Mouse (Mus musculus): ENCODE measurements at regions not wholly inside any gene's neighbourhood (a gene's known extent, or its start where the extent isn't known, plus 50 kb on each side); places are given as distances from the start of the nearest gene placed in this dataset.
A peak's percentile ranks its signal among the peaks of the same experiment; 100 is the strongest.
"Not testable (repeated sequence)": the region's sequence is repeated elsewhere in the genome, so short reads cannot be mapped to it uniquely, and the experiment has no call there.

DNA sequence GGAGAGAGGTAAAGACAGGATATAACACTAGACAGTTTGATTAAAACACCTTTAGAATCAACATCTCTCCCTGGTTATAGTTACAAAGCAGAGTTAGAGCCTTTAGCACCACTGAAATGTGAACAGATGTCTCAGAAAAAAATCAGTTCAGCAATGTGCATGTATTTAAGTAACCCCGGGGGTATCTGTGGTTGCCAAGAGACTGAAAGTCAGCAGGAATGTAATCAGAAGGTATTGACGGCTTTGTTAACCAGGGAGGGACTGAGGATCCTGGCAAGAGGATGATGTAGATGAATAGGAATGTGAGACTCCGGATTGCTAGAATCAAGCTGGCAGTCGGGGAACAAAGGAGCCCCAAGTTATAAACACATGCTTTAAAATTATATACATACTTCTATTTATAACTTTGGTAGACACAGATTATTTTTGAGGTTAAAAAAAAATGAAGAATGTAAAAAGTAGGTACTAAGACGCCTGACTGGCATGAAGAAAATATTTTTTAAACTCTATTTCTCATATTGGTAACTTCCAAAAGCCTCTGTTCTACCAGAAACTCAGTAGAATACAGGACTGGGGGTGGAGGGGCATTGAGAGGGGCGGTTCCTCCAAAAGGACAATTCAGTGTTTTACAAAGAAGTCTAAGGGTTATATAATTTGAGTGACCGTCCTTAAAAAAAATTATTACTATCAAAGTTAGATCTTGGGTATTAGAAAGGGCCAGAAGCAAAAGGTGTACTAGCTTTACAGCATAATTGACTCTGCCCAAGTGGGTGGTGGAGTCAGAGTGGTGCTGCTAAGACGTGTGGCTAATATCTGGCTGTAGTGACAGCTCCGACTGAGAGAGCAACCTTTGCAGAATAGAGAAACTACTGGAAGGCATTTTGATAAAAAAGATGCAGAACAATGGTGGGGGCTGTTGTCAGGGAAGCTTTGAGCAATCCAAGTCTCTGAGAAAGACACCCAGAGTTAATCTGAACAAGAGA lies 341.2 kb upstream of the Gm6657 start:
- DNase-seq (ENCODE audit: low read depth, low spot score) = no peak

DNA sequence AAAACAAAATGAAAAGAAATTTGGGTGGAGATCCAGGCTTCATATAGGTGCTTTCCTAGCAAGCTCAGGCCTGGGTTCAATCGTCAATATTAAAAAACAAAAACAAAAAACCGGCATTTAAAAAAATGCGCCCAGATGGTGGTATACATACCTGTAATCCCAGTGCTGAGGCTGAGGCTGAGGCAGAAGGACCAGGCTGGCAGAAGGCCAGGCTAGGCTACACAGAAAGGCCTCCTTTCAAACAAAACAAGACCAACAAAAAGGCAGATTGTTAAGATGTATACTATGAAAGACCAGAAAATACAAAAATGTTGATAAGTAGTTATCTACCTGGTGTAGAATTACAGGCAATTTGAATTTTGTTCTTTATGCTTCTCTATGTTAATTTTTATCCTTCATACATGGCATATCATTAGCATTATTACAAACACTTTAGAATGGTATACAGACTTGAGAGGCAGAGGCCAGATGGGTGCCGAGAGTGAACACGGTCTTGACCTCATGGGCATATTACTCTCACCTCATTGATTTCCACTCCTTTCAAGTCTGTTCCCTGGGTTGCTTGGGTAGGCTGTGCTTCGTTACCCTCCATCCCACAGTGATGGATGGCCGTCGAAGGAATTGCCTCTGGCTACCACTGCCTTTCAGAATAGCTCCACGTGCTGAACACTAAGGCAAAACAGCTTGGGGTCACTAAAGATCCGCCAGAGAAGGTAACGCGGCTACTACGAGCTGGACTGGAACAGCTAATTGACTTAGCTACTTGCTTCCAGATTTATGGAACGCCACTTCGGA lies 339.6 kb upstream of the Gm6657 start:
- no peak for DNase-seq (ENCODE audit: low read depth, low spot score)

DNA sequence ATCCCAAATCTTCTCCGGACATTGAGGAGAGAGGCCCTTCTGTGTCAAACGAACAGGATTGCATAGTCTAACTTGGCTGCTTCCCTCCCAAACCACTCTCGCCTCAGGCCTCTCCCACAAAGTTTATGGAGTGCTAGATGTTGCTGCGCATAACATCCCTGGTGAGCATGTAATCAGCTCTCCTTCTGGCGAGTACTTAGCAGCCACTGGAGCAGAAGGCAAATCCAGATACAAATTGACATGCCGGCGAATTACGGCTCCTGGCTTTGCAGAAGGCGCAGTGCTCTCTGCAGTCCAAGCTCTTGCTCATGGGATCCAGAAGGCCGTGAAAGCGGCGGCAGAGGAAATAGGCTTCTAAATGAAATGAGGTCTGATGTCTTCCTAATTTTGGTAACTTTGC lies 338.2 kb upstream of the Gm6657 start:
- peak; percentile 26 for DNase-seq (ENCODE audit: low read depth, low spot score)

DNA sequence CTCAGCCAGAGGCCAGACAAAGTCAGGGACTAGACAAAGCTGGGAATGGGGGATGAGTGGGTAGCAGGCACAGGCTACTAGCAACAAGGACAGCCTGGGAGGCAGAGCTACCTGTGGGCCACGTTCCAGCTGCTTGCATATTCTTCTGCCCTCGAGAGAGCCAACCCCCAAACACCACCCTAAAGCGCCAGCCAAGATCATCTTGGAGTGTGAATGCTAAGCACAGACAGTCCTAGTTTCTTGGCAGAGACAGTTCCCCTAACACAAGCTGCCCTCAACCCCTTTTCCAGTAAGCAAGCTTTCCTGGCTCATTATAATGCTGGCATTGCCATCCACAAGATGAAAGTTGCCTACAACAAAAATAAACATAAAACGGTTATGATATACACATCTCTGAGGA lies 336.8 kb upstream of the Gm6657 start:
- peak; percentile 50 for DNase-seq (ENCODE audit: low read depth, low spot score)

DNA sequence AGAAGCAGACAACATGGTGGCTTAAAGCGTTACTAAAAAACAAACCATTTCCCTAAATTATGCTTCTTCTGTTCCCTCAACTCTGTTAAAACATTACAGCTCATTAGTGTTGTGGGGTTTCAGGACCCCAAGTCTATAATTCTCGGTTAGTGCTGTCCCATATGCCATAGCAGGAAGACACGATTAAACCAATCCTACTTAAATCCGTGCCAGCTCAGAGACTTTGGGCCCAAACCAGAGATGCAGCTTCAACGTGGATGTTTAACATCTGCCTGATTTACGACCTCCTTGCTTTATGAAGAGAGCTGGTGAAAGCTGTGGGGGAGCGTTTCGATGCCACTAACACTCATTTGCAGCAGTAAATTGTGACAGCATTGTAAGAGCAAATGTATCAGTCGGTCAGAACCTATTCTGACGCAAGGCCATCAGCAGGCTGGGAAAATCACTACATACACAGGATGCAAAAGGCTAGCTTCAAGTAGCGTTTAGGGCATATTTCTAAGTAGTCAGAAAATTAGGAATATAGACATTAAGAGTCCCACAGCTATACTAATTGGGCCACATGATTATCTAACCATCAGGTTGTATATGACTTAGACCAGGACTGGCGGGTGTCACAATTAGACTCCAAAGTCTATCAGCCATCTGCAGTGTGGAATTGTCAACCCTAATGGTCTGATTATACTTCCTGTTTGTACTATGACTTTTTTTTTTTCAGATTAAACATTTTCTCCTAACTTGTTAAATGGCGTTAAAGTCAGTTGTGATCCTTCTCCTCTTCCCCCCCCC lies 333.1 kb upstream of the Gm6657 start:
- DNase-seq (ENCODE audit: low read depth, low spot score) = no peak

DNA sequence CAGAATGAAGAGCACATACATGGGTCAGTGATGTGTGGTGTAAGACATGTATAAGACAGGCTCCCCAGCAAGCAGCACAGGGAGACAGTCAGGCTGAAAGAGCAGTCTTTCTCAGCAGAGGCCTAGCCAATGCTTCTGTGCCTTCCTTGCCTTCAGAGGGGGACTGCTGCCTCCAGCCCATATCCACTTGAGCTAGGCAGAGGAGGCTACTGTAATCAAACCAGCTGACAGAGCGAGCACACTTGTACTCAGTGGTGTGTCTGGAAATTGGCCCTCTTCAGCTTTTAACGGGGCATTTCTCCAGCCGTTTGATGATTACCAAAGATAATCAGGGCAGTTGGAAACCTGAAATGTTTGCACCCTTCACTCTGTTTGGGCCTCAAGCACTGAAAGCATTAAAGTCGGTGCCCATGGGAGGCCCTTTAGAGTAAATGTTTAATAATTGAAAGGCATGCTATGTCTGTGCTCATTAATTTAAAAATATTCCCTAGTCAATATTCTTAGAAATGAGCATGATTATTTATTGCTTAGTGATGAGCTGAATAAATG lies 326.0 kb upstream of the Gm6657 start:
- DNase-seq (ENCODE audit: low read depth, low spot score) = peak; percentile 9

DNA sequence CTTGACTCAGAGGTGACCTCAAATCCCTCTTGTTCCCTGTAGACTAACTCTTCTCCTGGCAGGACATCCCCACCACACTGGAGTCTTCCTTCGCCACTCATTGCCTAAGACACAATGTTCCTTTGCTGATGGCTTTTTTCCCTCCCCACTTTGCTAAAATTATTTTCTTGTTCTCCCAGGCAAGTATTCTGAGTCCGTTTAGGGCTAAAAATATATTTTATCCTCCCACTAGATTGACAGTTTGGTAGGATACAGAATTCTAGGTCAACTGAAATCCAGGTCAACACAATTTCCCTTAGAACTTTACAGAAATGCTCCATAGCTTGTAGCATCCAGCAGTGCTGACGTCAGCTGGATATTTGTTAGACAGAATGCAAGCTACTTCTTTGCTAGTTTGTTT lies 324.7 kb upstream of the Gm6657 start:
- peak; percentile 52 for DNase-seq (ENCODE audit: low read depth, low spot score)

DNA sequence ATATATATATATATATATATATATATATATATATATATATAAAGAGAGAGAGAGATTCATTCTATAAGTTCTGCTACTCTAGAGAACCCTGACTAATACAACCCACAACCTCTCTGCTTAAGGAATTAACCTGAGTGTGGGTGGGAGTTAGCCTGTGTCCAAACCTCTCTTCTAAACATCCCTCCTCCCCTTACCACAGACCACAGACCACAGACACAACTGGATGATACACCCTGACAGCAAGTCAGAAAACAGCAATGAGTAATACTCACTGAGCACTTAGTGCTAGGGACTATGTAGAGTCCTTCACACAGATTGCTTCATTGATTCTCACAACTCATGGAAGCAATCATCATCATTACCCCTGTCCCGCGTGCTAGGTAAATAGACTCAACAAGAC lies 306.7 kb upstream of the Gm6657 start:
- DNase-seq (ENCODE audit: low read depth, low spot score) = no peak

DNA sequence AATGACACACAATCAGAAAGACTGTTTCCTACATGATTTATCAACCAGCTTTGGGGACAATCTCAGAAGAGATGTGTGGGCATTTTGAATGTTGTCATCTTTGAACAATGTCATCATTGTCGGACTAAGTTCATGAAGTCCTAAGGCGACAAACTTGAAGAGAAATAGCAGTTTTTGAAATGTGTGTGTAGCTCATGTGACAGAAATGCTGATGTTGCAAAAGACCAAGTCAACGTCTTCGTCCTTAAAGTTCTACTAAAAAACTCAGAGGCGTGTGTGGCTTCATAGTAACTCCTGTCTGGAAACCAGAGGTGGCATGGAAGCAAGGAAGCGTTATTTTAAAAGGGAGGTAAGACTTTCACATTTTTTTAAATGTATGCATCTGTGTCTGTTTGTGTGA lies 302.6 kb upstream of the Gm6657 start:
- no peak for DNase-seq (ENCODE audit: low read depth, low spot score)

DNA sequence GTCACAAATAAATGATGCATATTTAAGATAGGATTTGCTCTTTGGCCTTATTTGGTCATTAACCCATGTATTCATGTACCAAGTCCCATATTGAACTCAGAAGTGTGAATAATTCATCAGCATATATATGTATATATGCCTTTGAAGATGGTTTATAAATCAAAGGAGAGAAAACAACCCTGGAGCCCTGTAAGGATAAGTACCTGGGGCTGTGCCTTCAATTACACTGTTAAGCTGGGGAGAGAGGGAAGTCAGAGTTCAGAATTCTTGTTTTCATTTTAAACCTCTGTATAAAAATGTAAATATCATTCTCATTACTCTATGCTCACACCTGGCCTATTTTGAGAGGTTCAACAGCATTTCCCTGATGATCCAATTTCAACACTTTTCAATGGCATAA lies 299.8 kb upstream of the Gm6657 start:
- DNase-seq (ENCODE audit: low read depth, low spot score) = no peak

DNA sequence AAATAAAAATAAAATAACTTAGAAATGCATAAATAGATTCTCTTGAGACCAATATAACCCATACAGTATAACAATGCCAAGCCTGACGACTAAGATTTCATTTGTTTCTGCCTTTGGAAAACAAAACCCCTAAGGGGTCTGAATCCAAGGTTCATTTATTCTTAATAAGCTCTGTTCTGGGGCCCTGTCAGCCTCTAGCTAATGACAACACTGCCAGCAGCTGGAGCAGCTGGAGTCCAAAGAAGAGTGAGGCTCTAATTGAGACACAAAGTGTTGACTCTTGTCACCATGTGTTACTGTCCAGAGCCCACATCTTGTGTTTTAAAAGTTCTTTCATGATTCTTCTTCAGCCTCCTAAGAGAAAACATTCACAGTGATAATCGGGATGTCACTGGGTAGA lies 298.5 kb upstream of the Gm6657 start:
- DNase-seq (ENCODE audit: low read depth, low spot score) = no peak

DNA sequence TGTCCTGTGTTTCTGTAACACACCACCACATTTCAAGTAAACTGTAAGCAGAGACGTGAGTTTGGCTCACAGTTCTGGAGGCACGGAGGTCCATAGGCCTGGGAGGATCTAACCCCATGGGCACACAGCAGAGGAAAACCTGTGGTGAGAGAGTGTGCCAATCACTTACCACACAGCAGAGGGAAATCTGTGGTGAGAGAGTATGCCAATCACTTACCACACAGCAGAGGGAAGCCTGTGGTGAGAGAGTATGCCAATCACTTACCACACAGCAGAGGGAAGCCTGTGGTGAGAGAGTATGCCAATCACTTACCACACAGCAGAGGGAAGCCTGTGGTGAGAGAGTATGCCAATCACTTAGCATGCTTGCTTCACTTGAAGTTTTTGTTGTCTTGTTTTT lies 295.1 kb upstream of the Gm6657 start:
- not testable (repeated sequence) for DNase-seq (ENCODE audit: low read depth, low spot score)

DNA sequence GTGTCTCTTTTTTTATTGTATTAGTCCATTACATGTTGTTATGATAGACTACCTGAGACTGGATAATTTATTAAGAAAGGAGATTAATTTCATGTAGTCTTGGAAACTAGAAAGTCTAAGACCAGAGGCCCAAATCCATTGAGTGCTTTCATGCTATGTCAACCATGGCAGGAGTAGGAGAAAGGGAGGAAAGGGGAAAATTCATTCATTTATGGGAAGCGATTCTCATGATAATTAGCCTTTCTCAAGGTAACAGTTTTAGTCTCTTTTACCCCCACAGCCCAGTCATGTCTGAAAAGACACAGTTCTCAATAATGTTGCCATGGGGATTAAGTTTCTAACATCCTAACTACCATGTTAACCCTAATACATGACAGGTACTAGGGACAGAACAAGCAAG lies 292.8 kb upstream of the Gm6657 start:
- DNase-seq (ENCODE audit: low read depth, low spot score) = no peak

DNA sequence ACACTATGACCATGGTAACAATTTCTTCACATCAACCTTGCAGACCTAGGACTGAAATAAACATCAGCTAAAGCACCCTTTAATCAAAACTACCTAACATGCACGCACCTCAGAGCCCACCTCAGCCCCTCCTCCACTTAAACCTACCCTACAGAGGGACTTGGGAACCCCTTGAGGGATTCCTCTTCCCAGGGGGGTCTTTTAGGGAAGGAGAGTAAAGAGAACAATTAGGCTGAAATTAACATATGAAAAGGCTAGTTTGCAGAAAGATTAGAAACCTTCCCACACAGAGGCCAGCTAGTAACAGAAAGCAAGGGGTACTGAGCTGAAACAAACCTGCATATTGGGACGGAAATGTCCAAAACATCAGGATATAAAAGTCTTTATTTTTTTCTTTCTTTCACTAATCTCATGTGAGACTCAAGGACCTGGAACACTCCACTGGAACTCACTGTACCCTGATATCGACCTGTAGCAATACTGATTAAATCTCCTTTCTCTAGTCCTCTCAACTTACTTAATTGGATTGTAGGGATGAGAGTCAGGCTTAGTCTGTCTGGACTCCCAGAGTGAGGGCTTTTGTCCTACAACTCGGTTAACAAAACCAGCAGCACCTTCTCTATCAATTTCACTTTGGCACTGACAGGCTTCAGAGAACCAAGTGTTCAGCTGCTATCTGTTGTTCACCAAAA lies 281.0 kb upstream of the Gm6657 start:
- DNase-seq (ENCODE audit: low read depth, low spot score) = no peak

DNA sequence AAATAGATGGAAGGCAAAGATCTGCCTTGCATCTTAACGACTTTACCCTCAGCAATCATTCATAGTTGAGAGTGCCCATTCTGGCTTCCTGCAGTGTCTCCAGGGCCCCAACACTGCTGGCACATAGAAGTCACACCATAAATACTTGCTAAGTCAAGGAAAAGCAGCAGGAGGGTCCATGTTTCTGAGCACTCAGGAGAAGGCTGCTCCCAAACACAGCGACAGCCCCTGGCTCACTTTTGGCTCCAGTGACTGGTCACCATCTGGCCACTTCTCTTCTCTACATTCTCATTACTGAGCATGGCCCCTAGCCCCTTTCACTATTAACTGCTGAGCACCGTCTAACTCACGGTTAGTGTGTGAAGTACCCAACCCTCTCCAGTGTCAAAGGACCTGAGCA lies 265.3 kb upstream of the Gm6657 start:
- DNase-seq (ENCODE audit: low read depth, low spot score) = no peak

DNA sequence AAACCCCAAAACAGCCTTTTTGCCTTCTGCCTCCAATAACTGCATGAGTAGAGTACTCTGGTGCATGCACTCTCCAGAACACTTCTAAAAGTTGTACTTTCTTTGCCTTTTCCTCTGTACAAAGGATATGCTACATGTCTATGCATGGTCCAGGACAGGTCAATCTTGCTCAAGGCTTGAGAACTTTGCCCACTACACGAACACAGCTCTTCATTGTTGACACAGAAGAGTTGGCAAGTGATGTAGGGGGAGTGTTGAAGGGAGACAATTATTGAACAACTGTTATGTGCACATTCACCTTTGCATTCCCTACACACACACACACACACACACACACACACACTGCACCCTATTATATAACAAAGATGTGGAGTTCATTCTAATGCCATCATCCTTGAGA lies 264.5 kb upstream of the Gm6657 start:
- DNase-seq (ENCODE audit: low read depth, low spot score) = no peak

DNA sequence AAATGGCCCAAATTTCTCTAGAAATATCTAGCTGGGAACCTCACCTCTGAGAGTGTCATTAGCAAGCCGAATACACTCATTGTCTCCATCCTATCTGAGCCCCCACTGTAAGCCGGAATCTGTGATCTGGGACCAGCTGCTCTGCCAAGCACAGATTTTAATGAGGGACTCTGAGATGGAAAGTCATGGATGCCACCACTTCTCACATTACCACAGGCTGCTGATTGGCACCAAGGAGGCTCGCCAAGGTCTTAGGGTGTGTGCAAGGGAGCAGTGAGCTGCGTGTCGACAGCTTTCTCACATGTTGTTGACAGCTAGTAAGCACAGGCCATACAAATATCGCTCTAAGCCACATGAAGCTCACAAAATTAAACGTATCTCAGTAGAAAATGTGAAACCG lies 250.1 kb upstream of the Gm6657 start:
- DNase-seq (ENCODE audit: low read depth, low spot score) = no peak

DNA sequence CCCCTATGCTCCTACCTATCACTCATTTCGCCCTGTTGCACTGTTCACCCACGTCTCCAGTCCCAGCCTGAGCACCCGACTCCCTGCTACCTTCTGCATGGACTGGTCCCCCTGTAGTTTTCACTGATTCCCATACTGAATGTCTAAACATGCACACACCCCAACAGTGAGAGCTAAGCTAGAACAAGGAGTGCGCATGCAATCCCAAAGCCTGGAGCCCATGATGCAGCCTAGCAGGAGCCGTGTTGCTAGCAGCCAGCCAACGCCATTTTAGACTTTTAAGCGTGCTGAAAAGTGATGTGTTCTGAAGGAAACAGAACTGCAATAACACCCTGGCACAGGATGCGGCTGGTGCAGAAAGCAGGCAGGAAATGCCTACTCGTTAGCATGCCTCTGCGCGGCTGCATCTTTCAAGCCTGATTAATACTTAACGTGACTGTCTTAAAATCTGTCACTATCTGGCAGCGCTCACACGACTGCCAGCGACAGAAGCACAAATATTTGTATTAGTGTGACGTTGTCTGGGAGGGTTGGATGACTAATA lies 244.5 kb upstream of the Gm6657 start:
- peak; percentile 65 for DNase-seq (ENCODE audit: low read depth, low spot score)

DNA sequence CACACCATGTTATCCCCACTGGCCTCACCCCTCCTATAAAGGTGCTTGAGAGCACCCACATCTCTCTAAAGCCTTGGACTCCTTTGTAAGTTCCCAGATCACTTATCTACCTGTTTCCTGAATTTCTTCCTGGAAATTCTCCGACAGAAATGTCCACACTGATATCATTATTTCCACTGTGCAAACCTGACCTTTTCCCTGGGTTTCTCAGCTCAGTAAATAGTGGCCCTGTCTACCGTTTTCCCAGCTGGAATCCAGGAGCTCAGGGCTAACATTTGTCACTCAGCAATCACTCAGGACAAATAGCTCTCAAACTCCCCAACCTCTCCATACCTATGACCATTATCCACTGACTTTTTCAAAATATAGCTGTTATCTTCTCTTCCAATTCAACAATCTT lies 241.6 kb upstream of the Gm6657 start:
- no peak for DNase-seq (ENCODE audit: low read depth, low spot score)

DNA sequence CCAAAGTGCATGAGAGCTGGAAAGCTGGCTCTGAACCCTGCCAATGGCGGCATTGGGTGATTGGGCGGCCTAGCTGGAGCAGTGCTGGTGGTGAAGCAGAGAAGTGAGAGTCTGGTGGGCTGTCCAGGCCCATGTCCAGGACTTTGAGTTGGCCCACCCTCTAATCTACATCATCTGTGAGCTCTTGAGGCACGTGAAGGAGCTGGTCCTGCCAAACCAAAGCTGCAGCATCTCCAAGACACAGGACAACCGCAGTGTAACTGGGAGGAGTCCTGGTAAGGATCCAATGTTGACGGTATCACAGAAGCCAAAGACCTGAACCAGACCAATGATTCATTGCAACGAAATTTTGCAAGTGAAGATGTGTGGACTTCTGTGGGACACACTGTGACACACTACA lies 231.4 kb upstream of the Gm6657 start:
- DNase-seq (ENCODE audit: low read depth, low spot score) = no peak

DNA sequence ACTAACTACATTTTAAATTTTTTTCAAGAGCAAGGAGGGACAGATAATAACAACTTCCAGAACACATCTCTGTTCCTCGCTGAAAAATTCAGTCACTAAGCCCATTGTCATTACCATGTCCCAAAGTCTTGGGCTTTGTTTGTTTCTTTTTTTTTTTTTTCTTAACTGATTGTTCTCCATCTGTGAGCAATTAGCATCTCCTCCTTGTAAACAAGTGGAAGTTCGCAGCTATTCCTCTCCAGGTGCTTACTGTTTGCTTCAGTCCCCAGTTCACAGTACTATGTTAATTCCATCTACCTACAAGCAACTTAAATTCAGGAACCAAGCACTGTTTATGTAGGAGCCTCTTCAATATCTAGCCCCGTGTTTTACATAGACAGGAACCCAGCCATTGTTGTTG lies 225.5 kb upstream of the Gm6657 start:
- no peak for DNase-seq (ENCODE audit: low read depth, low spot score)

All from brain, adult 2 months (tissue).